Mouse (Mus musculus) midbrain, embryonic 14.5 days (tissue): ENCODE measurements around the gene Vax2. TPM values are rescaled to one million over a fixed set of nuclear protein-coding genes. Genes with fewer than 3 reads are reported as not detected.
A peak's percentile ranks its signal among the peaks of the same experiment; 100 is the strongest.

Experiments used
- ATAC-seq: fragments of 200-750 bp; cut with Nextera tagmentation; 2 replicates; pipeline ENCODE4 v1.8.0; 2017; ENCODE audit warnings: moderate number of reproducible peaks, moderate library complexity; ENCODE audit not compliant: low FRiP score, low TSS enrichment
- DNase-seq: peaks from one replicate; pipeline ENCODE4 v3.0.0-alpha.2; 2015
- H3K27ac ChIP-seq: fragments of 300-500 bp; sonication (generic); replicated peaks from 2 replicates; pipeline ENCODE4 v1.5.1; 2014; ENCODE audit warnings: mild to moderate bottlenecking, low read depth, low read length, moderate library complexity
- H3K27me3 ChIP-seq: fragments of 300-500 bp; sonication (generic); 2 replicates; pipeline ENCODE4 v1.6.1; 2014; ENCODE audit warnings: low read length, control low read depth, mixed read lengths; ENCODE audit not compliant: control insufficient read depth, insufficient read depth
- H3K36me3 ChIP-seq: fragments of 300-500 bp; sonication (generic); 2 replicates; pipeline ENCODE4 v1.6.1; 2014; ENCODE audit warnings: low read length, control low read depth; ENCODE audit not compliant: control insufficient read depth, insufficient read depth
- H3K4me1 ChIP-seq: fragments of 300-500 bp; sonication (generic); 2 replicates; pipeline ENCODE4 v1.6.1; 2014; ENCODE audit warnings: mild to moderate bottlenecking, antibody characterized with exemption, low read length, control low read depth; ENCODE audit not compliant: control insufficient read depth, insufficient read depth
- H3K4me2 ChIP-seq: fragments of 300-500 bp; sonication (generic); 2 replicates; pipeline ENCODE4 v1.6.1; 2014; ENCODE audit warnings: mild to moderate bottlenecking, low read length, moderate library complexity
- H3K4me3 ChIP-seq: fragments of 300-500 bp; sonication (generic); replicated peaks from 2 replicates; pipeline ENCODE4 v1.5.1; 2014; ENCODE audit warnings: low read depth, low read length
- H3K9ac ChIP-seq: fragments of 300-500 bp; sonication (generic); replicated peaks from 2 replicates; pipeline ENCODE4 v1.6.1; 2014; ENCODE audit warnings: mild to moderate bottlenecking, low read length, moderate library complexity
- H3K9me3 ChIP-seq: fragments of 300-500 bp; sonication (generic); 2 replicates; pipeline ENCODE4 v1.6.1; 2016; ENCODE audit warnings: low read length, control low read depth, mixed read lengths; ENCODE audit not compliant: control insufficient read depth
- whole genome bisulfite sequencing: fragments of 180-500 bp; shearing (Covaris S2); extraction: QIAGEN DNeasy Blood & Tissue Kit; methylation state at CpG from one replicate; pipeline ENCODE4 v1.1.7; 2014; 5-methylcytosine and 5-hydroxymethylcytosine counted together
- polyA plus RNA-seq: library from polyadenylated mRNA; unstranded; fragments of >200 nt; fragmentation: Nextera tagmentation; extraction: Ambion mirVana; gene quantifications from 2 replicates; pipeline ENCODE4 v1.2.1, GENCODE M21; 2014

Gene Vax2
- 0.22 TPM in 1 of 2 replicates, not detected in the other for polyA plus RNA-seq

DNA sequence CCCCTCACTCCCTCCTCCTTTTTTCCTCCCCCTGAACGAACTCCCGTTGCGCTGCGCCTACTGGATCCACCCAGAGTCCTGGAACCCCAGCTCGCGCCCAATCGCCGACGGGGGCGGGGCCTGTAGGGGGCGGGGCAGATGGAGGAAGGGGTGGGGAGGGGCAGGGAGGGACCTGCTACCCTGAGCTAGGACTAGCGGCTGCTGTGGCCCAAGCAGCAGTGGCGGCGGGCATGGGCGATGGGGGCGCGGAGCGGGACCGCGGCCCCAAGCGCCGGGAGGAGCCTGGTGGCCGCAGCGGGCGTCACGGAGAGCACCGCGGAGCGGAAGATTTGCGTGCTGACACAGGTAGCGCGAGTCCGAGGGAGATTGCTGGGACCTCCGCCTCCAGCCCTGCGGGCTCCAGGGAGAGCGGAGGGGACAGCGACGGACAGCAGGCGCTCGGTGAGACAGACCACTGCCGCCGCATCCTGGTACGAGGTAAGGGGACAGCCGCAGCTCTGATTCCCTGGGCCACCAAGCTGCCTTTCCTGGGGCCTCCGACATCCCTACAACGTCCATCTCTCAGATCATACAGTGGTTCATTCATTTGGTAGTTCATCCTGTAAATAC lies at the start of gene Vax2:
Gene Vax2, plus strand, starts transcription at position 198 of the 609 bp plus-strand sequence.
- no peak within 1 kb of the TSS for H3K27ac ChIP-seq
- H3K4me2 ChIP-seq, result peak within 1 kb of the TSS; percentile 63
- peak within 1 kb of the TSS; percentile 35 for H3K4me3 ChIP-seq
- H3K4me1 ChIP-seq, result peaks cover 15% of the 10 kb centered on the region
- WGBS, result under 1% methylated on average over 46 of the region's 46 CpGs
- DNase-seq (peak; percentile 78), ATAC-seq (peak; percentile 84)
- H3K9me3 ChIP-seq, result no peaks in the 10 kb centered on the region
- 0 out of 2 replicates have a peak within 1 kb of the TSS, but pooled peaks have one; percentile 26 for H3K9ac ChIP-seq
- H3K36me3 ChIP-seq, result no peaks in the 10 kb centered on the region
- peaks cover 92% of the 10 kb centered on the region for H3K27me3 ChIP-seq

DNA sequence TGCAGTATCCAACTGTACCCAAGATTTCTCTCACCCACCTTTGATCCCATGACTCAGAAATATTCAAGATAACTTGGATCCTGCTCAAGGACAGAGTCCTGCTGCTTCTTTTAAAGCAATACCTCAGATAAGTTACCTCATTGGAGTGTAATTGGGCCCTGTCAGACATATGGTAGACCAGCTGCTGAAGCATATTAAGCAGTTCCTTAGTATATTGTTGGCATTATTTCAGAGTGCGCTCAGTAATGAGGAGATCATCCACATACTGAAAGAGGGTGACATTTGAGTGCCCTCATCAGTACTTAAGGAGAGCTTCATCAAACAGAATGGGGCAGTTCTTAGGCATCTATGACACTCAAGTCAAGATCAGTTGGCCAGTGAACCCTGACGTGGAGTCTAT lies 46.1 kb upstream of the Vax2 start:
- Histone ChIP-seq H3K36me3 (no peaks in the 10 kb centered on the region), H3K9me3 (no peaks in the 10 kb centered on the region), H3K27me3 (no peaks in the 10 kb centered on the region), H3K4me1 (no peaks in the 10 kb centered on the region; the same call in 1 of the 2 replicates), H3K4me2 (no peak overlapping the region), H3K27ac (no peak overlapping the region), H3K9ac (no peak overlapping the region), H3K4me3 (no peak overlapping the region)
- WGBS, result 92% methylated on average over 2 of the region's 2 CpGs
- ATAC-seq, result no peak
- no peak for DNase-seq

DNA sequence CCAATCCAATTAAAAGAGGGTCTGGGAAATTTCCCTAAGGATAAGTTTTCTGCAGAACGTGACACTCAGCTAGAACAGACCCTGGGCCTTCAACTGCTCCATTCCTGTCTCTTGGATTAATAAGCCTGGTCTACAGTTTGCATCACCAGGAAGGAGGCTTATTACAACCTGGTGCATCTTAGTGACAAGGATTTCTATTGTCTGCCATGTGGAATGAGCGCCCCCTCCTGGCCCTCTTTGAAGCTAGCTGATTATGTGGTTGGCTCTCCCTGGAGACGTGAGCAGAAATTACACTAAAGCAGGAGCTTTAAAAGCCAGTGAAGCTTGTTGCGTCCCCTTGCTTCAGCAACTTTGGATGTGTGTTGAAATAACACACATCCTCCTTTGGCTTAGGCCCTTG lies 37.7 kb upstream of the Vax2 start:
- no peak overlapping the region for H3K27ac ChIP-seq
- no peak overlapping the region for H3K4me2 ChIP-seq
- H3K4me1 ChIP-seq, result no peaks in the 10 kb centered on the region
- H3K4me3 ChIP-seq, result no peak overlapping the region
- ATAC-seq (no peak), DNase-seq (peak; percentile 91)
- no peaks in the 10 kb centered on the region for H3K27me3 ChIP-seq
- H3K9ac ChIP-seq, result no peak overlapping the region
- H3K9me3 ChIP-seq, result no peaks in the 10 kb centered on the region
- WGBS, result 9% methylated on average over 4 of the region's 4 CpGs
- H3K36me3 ChIP-seq, result no peaks in the 10 kb centered on the region

DNA sequence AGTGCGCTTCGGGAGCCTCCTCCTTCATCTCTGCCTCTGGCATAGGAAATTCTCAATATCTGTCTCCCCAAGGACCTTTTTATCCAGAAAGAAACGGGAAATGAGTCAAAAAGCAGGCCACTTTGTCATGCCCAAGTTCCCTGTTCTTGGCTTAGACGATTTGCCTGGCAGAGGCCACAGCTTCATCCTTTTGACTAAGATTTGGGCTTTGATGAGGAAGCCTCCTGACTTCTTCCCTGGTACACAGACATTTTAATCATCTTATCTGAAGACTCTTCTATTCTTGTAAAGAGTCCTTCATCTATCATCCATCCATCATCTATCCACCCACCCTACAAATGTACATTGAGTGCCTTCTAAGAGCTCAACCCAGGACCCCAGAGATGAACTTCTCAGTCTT lies 33.3 kb upstream of the Vax2 start, which contains the start of gene Cd207:
Gene Cd207, minus strand, starts transcription at position 101 of the 400 bp plus-strand sequence.
- no peak within 1 kb of the TSS for H3K9ac ChIP-seq
- WGBS, result 68% methylated on average over 4 of the region's 4 CpGs
- no peaks in the 10 kb centered on the region for H3K36me3 ChIP-seq
- DNase-seq (no peak), ATAC-seq (no peak)
- no peak within 1 kb of the TSS for H3K4me2 ChIP-seq
- no peak within 1 kb of the TSS for H3K4me3 ChIP-seq
- H3K27me3 ChIP-seq, result no peaks in the 10 kb centered on the region
- no peaks in the 10 kb centered on the region for H3K9me3 ChIP-seq
- H3K4me1 ChIP-seq, result no peaks in the 10 kb centered on the region
- H3K27ac ChIP-seq, result no peak within 1 kb of the TSS

DNA sequence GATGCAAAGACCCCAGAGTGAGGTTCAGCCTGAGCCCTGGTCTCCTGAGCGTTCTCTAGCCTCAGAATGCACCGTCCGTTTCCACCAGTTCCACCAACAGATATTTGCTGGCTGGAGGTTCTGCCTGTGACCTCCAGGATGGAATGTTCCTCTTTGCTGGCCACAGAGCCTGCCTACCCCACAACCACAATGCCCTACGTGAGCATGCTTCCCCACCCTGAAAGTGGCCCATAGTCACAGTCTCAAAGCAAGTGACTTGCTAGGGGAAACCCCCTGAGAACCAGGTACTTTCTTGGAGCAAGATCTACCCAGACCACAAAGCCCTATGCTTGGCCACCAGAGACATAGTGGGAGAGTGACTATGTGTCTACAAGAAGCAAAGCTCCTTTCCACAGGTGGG lies 21.7 kb upstream of the Vax2 start:
- H3K27ac ChIP-seq, result no peak overlapping the region
- no peak for ATAC-seq
- DNase-seq, result no peak
- 84% methylated on average over 4 of the region's 4 CpGs for WGBS
- H3K4me1 ChIP-seq, result no peaks in the 10 kb centered on the region
- no peak overlapping the region for H3K4me3 ChIP-seq
- no peaks in the 10 kb centered on the region for H3K36me3 ChIP-seq
- peaks cover 44% of the 10 kb centered on the region for H3K27me3 ChIP-seq
- H3K9me3 ChIP-seq, result no peaks in the 10 kb centered on the region
- no peak overlapping the region for H3K4me2 ChIP-seq
- H3K9ac ChIP-seq, result no peak overlapping the region

DNA sequence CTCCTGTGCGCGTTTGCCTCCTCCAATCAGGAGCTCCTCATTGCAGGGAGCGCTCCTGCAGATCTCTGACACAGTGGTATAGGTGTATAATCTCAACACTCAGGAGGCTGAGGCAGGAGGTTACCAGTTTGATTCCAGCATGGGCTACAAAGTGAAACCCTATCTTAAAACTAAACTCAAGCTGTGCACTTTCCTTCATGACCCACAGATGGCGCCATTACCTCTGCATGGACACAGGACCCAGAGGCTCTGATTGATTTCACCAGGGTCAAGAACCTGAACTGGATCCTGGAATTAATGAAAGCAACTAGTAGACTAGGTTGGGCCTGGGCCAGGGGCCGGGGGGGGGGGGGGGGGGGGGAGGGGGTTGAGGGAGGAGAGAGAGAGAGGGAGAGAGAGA lies 20.8 kb upstream of the Vax2 start:
- WGBS, result 18% methylated on average over 4 of the region's 5 CpGs
- no peak for ATAC-seq

DNA sequence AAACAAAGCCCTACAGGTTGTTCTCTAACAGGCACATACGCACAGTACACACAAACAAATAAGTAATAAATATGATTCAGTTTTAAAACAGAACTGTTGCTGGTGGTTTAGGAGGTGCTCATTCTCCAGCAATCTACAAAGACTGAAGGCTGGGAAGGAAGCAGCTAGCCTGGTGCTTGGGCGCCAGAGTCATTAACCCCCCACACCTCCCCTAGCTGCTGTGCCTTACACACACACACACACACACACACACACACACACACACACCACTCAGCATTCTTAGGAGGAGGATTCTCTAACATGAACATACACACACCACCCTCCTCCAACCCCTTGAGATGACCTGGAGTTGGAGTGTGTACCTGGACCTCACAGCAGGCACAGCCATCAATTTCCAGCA lies 20.1 kb upstream of the Vax2 start:
- Histone ChIP-seq H3K4me1 (no peaks in the 10 kb centered on the region), H3K4me3 (no peak overlapping the region), H3K9me3 (no peaks in the 10 kb centered on the region), H3K9ac (no peak overlapping the region), H3K27me3 (peaks cover 59% of the 10 kb centered on the region), H3K36me3 (no peaks in the 10 kb centered on the region), H3K4me2 (no peak overlapping the region), H3K27ac (no peak overlapping the region)
- WGBS, result 66% methylated on average over 2 of the region's 2 CpGs
- DNase-seq, result no peak
- ATAC-seq, result no peak

More for the DNA sequence above, 20.8 kb upstream of the Vax2 start:
- no peaks in the 10 kb centered on the region for H3K4me1 ChIP-seq
- H3K36me3 ChIP-seq, result no peaks in the 10 kb centered on the region
- H3K9me3 ChIP-seq, result no peaks in the 10 kb centered on the region
- H3K4me2 ChIP-seq, result no peak overlapping the region
- no peak overlapping the region for H3K4me3 ChIP-seq
- peaks cover 52% of the 10 kb centered on the region for H3K27me3 ChIP-seq
- H3K27ac ChIP-seq, result no peak overlapping the region
- no peak overlapping the region for H3K9ac ChIP-seq
- peak; percentile 78 for DNase-seq

DNA sequence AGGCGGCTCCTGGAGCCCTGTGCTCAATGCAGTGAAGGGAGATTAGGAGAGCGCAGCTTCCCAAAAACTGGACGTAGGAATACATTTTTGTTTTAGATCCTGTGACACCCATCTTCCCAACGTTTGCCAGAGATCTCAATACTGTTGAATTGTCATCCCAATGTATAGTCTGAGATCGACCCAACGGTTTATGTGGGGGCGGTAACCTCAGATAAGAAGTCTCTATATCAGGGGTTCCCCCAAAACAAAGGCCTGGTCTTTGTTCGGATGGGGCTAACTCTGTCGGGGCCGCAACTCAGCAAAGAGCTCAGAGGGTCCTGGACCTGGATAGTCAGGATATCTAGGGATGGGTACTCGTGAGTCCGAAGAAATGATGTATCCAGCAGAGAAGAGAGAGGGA lies 18.1 kb upstream of the Vax2 start:
- H3K4me2 ChIP-seq, result no peak overlapping the region
- H3K9me3 ChIP-seq, result no peaks in the 10 kb centered on the region
- no peak overlapping the region for H3K9ac ChIP-seq
- H3K27me3 ChIP-seq, result peaks cover 79% of the 10 kb centered on the region
- H3K4me1 ChIP-seq, result no peaks in the 10 kb centered on the region
- ATAC-seq (no peak), DNase-seq (no peak)
- no peak overlapping the region for H3K27ac ChIP-seq
- H3K36me3 ChIP-seq, result no peaks in the 10 kb centered on the region
- no peak overlapping the region for H3K4me3 ChIP-seq
- WGBS, result under 1% methylated on average over 12 of the region's 12 CpGs

DNA sequence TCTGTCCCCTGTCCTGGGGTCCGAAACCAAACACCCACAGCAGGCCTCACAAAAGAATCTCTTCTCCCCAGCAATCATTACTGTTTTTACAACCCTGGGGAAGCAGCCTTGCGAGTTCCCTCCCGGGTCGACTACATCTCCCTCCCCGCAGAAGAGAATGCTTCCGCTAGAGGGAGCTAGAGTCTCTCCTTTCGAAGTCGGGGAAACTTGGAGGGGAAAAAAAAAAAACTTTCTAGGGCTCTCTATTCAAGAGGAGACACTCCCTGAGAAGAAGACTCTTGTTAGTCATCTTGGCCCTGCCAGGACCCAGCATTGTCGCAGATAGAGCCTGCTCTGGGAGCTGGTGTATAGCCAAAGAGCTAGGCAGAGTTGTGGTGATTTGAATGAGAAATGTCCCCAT lies 17.2 kb upstream of the Vax2 start:
- H3K9ac ChIP-seq, result no peak overlapping the region
- no peak overlapping the region for H3K27ac ChIP-seq
- DNase-seq, result peak; percentile 90
- no peak for ATAC-seq
- WGBS, result under 1% methylated on average over 9 of the region's 9 CpGs
- H3K9me3 ChIP-seq, result no peaks in the 10 kb centered on the region
- H3K4me1 ChIP-seq, result no peaks in the 10 kb centered on the region
- H3K36me3 ChIP-seq, result no peaks in the 10 kb centered on the region
- no peak overlapping the region for H3K4me3 ChIP-seq
- H3K27me3 ChIP-seq, result peaks cover 83% of the 10 kb centered on the region
- H3K4me2 ChIP-seq, result no peak overlapping the region
